Mouse (Mus musculus) megakaryocyte progenitor cell, adult 5-6 weeks (primary cell): Measurements from ENCODE around the gene Lnx2. TPM values are rescaled to one million over a fixed set of nuclear protein-coding genes. Genes with fewer than 3 reads are reported as not detected.

Source experiments
- ATAC-seq: replicated peaks from 2 replicates; pipeline ENCODE4 v1.8.0; 2016; ENCODE audit warnings: mild to moderate bottlenecking, moderate TSS enrichment, inconsistent platforms; ENCODE audit not compliant: poor library complexity
- total RNA-seq, 2 experiments: library from RNA; stranded (forward) in 1 of 2; stranded (reverse) in 1 of 2; fragments of 157-497, 149-512 nt in 1 of 2; fragments of 200-1000 nt in 1 of 2; gene quantifications; 2 replicates each; pipeline versions ENCODE4 v1.2.3 to v1.2.4; 2015 to 2017

Gene Lnx2
- total RNA-seq (2015) (11.9 and 12.0 TPM in 2 replicates), total RNA-seq (2017) (5.1 and 5.2 TPM in 2 replicates)

DNA sequence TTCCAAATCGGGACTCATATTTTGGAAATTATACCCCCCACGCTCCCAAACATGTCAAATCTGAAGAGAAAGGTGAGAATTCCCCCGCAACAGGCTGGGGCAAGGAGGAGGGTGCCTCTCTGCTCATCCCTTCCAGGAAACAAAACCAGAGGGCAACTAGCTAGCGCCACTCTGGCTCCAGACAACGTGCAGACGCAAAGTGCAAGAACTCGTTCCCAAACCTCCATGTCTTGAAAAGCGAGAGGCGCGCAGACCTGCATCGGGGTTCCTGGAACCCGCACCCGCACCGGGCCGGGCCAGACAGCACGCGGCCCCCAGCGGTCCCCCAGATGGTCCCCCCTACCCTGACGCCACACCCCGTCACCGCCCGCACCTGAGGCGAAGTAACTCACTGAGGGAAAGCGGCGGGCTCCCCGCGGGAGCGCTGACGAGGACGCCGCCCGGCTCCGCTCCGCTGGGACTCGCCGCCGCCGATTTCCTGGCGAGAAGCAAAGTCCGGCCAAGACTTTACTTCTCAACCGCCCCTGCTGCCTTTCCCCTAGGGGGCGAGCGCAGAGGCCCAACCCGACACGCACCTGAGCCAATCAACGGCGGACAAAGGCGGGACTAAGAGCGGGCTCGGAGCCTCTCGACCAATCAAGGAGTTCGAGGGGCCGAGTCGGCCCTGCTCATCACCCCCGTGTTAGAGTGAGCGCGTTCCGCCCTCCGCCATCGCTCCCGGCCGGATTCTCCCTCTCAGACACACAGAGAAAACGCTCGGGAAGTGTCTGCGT lies at the start of gene Lnx2:
Gene Lnx2 (minus strand): TSS at position 561 of the 773 bp plus-strand sequence.
- peak; percentile 85 for ATAC-seq

DNA sequence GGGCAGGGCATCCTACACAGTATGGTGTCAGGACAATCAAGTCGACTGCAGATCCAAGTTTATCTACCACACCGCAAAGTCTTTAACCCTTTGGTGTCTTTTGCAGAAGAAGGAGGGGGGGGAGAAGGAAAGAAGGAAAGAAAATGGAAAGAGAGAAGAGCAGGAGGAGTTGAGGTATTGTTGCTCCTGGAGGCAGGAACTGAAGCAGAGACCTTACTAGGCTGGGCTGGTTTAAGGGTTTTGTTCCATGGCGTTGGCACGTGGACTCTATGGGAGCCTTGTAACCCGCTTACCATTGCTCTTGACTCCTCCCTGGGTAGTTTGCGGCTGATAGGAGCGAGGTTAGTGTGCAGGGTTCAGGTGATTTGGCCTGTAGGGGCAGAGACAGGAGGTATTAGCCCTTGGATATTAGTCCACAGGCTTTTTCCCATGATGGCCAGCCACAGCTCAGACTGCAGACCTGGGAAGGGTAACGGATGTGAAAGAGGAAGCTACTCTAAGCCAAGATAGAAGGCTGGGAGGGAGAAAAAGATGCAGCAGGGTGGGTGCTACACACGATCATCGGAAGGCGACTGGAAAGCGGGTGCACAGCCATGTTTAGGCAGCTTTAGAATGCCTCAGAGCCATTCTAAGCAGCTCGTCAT lies 49.3 kb upstream of the Lnx2 start:
- no peak for ATAC-seq

DNA sequence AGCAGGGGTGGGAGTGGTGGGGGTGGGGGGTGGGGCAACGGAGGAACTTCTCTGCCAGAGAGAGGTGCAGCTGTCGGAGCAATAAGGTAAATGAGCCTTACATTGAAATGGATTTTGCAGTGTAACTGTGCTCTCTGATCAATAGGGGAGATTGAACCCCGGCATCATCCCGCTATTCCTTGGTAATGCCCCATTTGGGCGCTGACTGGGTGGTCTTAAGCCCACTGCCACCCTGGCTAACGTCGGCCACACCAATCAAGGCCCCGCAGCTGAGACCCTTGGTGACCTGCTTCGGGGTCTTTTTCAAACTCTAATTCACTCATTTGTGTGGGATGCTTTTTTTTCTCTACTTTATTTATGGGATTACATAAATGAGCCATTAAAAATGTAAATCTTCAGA lies 48.4 kb upstream of the Lnx2 start:
- no peak for ATAC-seq

DNA sequence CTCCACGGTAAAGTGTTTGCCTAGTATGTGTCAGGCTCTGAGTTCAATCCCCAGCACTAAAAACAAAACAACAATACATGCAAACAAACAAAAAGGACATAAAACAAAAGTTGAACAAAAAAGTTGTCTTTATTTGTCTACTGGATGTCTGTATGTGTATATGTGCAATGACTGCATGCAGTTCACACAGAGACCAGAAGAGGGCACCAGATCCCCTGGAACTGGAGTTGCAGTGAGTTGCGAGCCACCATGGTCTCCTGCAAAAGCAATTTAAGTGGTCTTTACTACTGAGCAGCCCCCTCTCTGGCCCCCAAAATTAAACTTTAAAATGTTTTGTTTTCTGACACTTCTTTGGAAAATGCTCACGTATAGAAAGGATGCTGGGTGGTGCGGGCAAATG lies 44.8 kb upstream of the Lnx2 start:
- no peak for ATAC-seq

DNA sequence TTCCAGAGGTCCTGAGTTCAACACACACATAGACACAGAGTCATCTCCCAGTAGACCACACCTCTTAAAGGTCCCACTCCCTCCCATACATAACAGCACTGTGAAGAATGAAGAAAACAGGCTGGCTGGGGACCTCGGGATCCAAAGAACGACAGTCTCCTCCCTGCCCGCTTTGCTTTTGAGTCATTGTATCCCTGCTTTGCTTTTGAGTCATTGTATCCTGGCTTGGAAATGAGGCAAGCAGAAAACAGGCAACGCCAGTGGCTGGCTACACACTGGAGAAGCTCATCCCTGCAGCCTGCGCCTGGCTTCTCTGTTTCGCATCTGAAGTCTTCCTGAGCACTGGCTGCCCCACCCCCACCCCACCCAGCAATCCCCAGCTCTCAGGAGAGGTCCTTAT lies 40.6 kb upstream of the Lnx2 start:
- no peak for ATAC-seq

DNA sequence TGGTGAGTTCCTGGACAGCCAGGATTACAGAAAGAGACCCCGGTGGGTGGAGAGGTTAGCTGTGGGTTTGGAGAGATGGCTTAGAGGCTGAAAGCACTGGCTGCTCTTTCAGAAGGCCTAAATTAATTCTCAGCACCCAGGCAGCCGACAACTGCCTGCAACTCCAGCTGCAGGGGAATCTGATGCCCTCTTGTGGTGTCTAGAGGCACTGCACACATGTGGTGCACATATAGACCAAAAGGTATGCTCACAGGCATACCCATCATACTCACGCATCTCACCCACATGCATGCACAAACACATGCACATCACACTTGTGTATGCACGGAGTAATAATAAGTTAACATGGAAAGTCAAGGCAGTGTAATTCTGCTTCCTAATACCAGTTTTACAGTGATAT lies 39.2 kb upstream of the Lnx2 start:
- ATAC-seq: no peak

DNA sequence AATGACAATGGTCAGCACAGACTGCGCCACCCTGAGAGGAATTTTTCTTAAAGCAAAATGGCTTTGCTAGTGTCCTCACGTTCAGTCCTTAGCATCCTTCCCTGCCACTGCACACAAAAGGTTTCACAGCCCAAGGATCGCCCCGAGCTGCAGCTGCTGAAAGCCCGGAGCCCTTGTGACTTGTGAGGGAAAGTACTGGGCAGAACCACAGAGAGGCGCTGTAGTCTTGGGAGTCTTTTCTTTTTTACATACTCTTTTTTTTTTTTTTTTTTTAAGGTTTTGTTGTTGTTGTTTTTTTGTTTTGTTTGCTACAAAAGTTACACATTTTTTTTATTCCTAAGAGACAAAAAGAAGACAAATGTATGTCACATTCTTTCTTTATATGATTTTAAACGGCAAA lies 38.4 kb upstream of the Lnx2 start:
- ATAC-seq: 0 out of 2 replicates have a peak, but pooled peaks have one; percentile 17

DNA sequence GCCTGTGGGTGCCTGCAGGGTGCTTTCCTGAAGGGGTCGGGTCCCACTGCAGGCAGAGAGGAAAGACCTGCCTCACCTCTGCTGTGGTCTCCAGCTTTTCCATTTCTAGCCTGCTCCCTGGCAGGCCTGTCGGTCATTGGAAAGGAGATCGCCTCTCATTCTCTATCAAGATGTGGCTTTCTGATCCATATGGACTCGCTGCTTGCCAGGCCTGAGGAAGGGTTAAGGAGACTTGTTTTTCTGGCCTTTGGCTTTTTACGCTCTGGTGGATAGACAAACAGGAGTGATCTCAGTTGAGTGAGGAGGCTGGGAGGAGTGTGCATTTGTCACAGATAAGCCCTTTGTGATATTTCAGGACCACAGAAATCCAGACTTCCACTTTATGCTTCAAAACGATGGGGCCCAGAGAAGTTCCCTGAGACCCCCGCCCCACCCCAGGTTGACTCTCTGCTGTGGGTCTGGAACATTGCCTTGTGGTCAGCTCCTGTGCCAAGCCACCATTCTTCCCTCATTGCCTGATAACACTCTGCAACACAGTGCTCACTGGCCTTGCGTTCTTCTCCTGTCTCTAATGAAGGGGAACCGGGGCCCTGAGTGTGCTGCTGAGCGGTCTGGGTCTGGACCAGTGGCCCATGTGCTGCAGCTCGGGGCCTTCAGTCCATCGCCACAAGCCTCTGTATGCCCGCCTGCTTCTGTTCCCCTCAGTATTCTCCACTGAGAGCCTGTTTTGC lies 32.6 kb upstream of the Lnx2 start:
- ATAC-seq: no peak

DNA sequence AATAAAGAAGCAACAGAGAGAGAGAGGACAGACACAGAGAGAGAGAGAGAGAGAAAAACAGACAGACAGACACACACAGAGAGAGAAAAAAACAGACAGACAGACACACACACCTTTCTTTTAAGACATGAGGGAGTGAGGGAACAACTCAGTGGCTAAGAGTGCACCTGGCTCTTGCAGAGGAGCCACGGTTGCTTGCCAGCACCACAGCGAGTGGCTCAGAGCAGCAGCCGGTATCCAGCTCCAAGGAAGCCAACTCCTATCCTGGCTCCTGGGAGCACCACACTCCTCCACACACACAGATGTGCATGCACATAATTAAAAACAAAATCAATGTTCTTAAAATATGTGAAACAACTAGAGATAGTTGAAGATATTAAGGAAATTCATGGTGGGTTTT lies 30.9 kb upstream of the Lnx2 start:
- ATAC-seq: no peak

DNA sequence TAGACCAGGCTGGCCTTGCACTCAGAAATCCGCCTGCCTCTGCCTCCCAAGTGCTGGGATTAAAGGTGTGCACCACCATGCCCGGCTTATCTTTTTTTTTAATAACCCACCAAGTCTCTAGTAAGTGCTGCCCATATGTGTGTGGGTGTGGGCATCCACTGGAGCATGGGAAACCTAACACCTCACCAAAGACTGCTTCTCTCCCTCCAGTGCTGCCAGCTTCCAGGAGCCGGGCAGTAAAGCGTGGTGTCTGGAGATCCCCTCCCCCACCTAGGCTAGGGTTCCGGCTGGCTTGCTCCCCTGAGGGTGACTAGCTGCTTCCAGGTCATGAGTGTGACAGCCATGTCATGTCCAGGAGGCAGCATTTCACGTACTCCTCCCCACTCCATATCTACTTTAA lies 25.9 kb upstream of the Lnx2 start:
- no peak for ATAC-seq

DNA sequence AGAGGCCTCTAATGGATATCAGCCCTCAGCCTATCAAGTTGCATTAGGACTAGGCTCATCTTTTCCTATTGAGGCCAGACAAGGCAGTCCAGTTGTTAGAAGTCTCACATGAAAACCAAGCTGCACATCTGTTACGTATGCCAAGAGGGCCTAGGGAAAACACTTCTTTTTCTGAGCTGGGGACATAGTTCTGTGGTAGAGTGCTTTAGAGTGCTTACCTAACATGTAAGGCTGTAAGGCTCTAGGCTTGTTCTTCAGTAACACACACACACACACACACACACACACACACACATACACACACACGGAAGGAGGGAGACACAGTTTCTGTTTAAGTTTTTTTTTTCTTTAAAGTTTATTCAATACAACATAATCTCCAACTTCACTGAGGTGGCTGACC lies 23.8 kb upstream of the Lnx2 start:
- no peak for ATAC-seq

DNA sequence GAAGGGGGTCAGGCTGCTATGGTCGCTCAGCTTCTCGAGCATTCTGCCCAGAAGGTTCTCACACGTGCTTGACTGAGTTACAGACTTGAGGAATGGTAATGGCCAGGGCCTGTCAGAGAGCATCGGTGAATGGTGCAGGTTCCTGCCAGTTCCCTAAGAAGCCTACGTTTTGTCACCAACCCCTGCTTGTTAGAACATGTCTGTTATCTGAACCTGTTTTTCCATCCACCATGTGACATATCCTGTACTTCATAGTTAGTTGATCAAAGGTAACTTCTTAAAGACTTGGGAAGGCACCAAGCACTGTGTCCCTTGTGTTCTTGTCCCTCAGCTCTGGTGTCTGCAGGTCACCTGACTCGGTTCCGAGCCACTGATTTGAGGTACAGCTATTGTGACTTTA lies 22.3 kb upstream of the Lnx2 start:
- no peak for ATAC-seq

DNA sequence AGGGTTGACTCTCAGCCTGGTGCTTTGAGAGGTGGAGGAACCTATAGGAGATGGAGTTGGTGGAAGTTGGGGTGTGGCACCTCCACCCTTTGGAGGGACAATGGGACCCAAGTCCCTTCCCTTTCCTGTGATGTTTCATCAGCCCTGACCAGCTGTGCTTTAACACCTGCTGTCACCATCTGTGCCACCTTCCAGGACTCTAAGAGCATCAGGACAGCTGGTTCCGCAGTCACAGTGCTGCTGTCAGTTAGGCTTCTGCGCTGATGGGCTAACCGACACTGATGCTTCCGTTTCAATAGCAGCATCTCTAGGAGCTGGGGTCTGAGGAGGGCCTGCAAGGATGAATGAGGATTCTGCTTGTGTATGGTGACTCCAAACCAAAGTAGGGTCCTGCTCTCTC lies 20.2 kb upstream of the Lnx2 start:
- no peak for ATAC-seq

DNA sequence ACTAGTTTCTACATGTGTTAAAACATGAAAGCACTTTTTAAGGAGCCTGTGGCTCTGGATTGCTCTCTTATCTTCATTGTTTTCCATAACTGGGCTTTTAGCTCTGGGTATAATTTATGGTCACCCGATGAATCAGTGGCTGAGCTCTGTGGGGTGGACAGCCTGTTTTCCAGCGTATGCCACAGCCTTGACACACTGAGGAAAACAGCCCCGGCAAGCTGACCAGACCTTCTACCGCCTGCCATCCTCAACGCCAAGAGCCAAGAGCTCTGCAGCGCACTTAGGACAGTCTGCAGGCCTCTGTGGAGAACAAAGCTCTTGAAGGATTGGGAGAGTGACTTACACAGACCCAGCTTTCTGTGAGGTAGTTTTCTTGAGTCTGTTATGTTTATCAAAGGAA lies 17.9 kb upstream of the Lnx2 start:
- ATAC-seq: no peak

DNA sequence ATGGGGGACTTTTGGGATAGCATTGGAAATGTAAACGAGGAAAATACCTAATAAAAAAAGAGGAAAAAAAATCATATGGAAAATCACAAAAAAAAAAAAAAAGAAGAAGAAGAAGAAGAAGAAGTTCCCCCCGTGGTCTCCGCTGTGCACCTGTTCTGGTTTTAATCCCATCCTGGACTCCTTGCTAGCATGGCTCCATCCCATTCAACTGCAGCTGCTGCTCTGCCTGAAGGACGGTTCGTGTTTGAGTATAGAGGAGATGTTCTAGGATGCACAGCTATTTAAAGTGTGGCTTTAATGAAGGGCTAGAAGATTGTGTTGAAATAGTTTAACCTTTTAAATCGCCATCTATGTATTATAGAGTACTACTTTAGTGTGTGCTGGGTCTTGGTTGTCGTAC lies 16.1 kb upstream of the Lnx2 start:
- no peak for ATAC-seq

DNA sequence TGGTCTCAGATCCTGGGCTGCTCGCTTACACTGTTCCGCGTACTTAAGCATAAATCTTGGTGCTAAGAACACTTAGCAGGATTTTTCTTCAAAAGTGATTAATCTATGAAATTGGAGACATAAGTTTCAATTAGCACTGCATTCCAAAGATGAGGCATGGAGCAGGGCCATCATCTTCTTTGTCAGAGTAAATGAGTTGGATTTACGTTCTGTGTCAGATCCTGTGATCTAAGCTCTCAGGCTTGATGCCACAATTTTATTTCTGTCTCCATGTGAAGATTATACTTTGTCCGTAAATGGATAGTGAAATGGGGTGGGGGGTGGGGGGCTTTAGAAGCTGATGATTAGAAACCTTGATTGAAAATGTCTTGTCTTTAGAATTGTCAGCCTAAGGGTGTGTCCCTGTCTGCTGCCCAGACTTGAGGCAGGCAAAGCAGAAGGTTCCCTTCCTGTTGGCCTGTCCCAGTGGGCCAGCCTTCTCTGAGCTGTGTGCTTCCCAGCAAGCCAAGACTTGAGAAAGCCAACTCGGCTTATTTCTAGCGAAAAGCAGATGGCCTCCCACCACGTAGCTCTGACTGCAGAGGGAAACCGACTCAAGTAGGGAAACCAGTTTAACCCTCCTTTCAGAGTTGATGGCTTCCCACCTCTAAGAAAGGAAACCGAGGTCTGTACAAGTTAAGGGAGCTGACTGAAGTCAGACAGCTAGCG lies 14.0 kb upstream of the Lnx2 start:
- no peak for ATAC-seq

DNA sequence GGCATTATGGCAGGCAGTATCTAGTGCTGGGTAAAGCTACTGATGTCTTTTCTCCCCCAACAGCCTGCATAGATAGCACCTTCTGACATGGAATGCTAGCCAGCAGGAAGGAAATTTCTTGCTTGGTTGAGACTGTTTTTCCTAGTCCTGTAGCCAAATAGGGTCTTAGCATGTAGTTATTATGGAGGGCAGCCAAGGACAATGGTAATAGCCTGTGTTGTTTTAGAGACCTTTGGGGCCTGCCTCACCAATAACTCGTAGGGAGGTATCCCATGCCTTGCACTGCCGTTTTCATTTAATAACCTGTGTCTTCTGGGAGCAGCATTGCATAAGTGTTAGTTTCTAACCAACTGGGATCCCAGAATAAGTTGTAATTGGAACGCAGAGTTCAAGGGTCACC lies 13.4 kb upstream of the Lnx2 start:
- no peak for ATAC-seq

DNA sequence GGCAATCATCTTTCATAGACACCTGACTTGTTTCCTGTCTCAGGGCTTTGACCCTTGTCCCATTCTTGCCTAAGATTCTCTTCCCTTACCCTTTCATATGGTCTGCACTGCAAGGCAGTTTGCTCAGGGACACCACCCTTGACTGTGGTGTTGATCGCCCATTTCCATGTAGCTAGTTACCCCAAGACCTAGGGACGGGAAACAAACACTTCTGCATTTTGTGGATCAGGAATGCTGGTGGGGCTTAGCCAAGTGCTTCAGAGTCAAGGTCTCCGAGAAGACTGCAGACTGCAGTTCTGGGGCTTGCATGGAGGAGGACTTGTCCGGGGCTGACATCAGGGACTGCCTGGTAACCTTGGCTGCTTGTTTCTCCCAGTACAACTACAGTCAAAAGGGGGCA lies 10.4 kb upstream of the Lnx2 start:
- no peak for ATAC-seq

DNA sequence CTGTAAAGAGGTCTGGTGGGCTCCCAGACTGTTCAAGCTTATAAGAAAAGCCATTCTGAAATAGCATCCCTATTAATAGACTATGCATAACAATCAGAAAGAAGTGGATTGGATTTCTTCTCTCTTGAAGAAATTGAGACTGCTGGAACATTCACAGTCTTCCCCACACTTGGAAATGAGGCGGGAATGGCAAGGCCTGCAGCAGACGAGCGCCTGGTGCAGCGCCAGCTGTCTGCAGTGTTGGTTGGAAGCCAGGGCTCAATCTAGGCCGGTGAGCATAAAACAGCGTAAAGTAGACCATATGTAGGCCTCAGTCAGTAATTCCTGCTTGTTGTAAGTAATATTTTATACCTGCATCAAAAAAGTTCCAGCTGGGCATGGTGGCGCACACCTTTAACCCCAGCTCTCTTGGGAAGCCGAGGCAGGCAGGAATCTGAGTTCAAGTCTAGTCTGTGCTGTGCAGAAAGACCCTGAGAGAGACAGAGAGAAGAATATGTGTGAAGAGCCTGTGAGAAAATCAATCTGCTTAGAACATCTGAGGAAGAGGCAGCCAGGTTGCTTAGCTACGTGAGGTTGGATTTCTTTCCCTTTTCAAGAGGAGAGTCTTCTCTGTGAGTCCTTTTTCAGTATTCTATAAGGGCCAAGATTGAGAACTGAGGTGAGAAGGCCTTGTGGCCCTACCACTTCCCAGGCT lies 9.0 kb upstream of the Lnx2 start:
- ATAC-seq: no peak

DNA sequence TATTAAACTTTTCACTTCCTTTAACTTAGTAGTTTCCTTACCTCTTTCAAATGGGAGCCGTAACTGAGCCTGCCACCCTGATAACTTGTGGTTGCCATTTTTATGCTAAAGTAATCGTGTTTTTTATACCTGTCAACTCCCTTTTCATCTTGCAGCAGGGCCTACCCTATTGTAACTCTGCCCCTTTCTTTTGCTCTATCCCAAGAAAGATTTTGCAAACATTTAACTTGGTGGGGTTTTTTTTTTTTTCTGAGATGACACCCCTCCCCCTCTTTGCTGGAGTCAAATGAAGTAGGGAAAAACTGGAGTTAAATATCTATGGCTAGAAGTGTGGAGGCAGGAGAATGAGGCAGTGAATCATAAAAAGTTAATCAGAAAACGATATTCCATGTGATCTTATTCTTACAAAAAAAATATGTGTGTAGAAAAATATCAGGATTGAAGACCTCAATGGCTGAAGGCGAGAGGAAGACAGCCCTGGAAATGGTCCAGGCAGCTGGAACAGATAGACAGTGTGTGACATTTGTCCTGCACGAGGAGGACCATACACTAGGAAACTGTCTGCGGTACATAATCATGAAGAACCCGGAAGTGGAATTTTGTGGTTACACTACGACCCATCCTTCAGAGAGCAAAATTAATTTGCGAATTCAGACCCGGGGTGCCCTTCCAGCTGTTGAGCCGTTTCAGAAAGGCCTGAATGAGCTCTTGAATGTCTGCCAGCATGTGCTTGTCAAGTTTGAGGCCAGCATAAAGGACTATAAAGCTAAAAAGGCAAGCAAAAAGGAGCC lies 1.9 kb upstream of the Lnx2 start:
- ATAC-seq: no peak
